Mouse (Mus musculus): ENCODE results near the gene Ccl3.

DNA sequence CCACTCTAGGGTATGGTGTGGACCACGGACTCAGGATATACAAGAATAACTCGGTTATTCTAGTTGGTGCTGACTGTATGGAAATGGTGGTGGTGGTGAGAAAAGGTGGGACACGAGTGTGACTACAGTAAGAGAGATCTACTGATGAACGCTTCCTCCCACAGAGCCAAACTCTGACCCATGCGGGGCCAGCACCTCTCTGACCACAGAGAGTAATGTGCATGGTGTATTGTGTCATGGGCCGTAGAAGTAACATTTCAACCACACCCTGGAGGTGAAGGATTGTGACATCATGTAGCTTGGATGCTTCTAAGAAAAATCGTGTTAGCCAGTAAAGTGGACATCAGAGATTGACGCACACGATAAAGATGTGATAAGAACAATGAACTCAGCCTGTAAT lies 20.3 kb downstream of the Ccl3 start:
- TF ChIP-seq BHLHE40 (IDR thresholded peaks at IDR 0.05; ENCODE audit: low read depth, low read length) (no peak), MAX (IDR thresholded peaks at IDR 0.05; ENCODE audit: low read length) (no peak), CTCF (conservative IDR thresholded peaks at IDR 0.05 in 1 of 2, IDR thresholded peaks at IDR 0.05 in 1 of 2; ENCODE audit: low read depth in 2 of 2, low read length in 2 of 2) (no peak), ZC3H11A (IDR thresholded peaks at IDR 0.05; ENCODE audit: low read depth, low read length) (no peak), EP300 (IDR thresholded peaks at IDR 0.05; ENCODE audit: low read length) (no peak)
